Mouse (Mus musculus) lung, postnatal 0 days (tissue): ENCODE results near the gene Rftn1. TPM values are rescaled to one million over a fixed set of nuclear protein-coding genes. Genes with fewer than 3 reads are reported as not detected.

Source experiments
- ATAC-seq: fragments of 200-750 bp; cut with Nextera tagmentation; 2 replicates; pipeline ENCODE4 v1.8.0; 2017; ENCODE audit warnings: moderate library complexity
- DNase-seq: peaks from one replicate; pipeline ENCODE4 v3.0.0-alpha.2; 2016; ENCODE audit warnings: low spot score
- H3K27ac ChIP-seq: fragments of 300-500 bp; sonication (generic); 2 replicates; pipeline ENCODE4 v1.5.1; 2014; ENCODE audit warnings: antibody characterized with exemption, mild to moderate bottlenecking, low read length, mixed read lengths
- H3K27me3 ChIP-seq: fragments of 300-500 bp; sonication (generic); replicated peaks from 2 replicates; pipeline ENCODE4 v1.6.1; 2014; ENCODE audit warnings: low read length, mixed read lengths; ENCODE audit not compliant: insufficient read depth
- H3K36me3 ChIP-seq: fragments of 300-500 bp; sonication (generic); 2 replicates; pipeline ENCODE4 v1.6.1; 2014; ENCODE audit warnings: low read length, mixed read lengths; ENCODE audit not compliant: insufficient read depth
- H3K4me1 ChIP-seq: fragments of 300-500 bp; sonication (generic); 2 replicates; pipeline ENCODE4 v1.6.1; 2014; ENCODE audit warnings: antibody characterized with exemption, low read depth, low read length, mixed read lengths; ENCODE audit not compliant: insufficient read depth
- H3K4me2 ChIP-seq: fragments of 300-500 bp; sonication (generic); replicated peaks from 2 replicates; pipeline ENCODE4 v1.6.1; 2014; ENCODE audit warnings: low read depth, mild to moderate bottlenecking, low read length, moderate library complexity, mixed read lengths
- H3K4me3 ChIP-seq: fragments of 300-500 bp; sonication (generic); 2 replicates; pipeline ENCODE4 v1.5.1; 2014; ENCODE audit warnings: low read depth, low read length
- H3K9ac ChIP-seq: fragments of 300-500 bp; sonication (generic); replicated peaks from 2 replicates; pipeline ENCODE4 v1.6.1; 2014; ENCODE audit warnings: low read depth, mild to moderate bottlenecking
- H3K9me3 ChIP-seq: fragments of 300-500 bp; sonication (generic); 2 replicates; pipeline ENCODE4 v1.6.1; 2016; ENCODE audit warnings: low read length, mixed read lengths
- CTCF ChIP-seq: IDR thresholded peaks from 2 replicates; pipeline ENCODE4 v1.5.1; 2016; ENCODE audit warnings: antibody characterized with exemption, mild to moderate bottlenecking
- EP300 ChIP-seq: IDR thresholded peaks from 2 replicates; pipeline ENCODE4 v1.6.1; 2016; ENCODE audit warnings: antibody characterized with exemption, mild to moderate bottlenecking, control low read depth
- WGBS: fragments of 180-500 bp; shearing (Covaris S2); extraction: QIAGEN DNeasy Blood & Tissue Kit; methylation state at CpG from one replicate; pipeline ENCODE4 v1.1.7; 2014; 5-methylcytosine and 5-hydroxymethylcytosine counted together
- polyA plus RNA-seq: library from polyadenylated mRNA; unstranded; fragments of >200 nt; fragmentation: Nextera tagmentation; extraction: Ambion mirVana; gene quantifications from 2 replicates; pipeline ENCODE4 v1.2.1, GENCODE M21; 2015

Rftn1 gene
- polyA plus RNA-seq, 1 experiment from 2014 or later: 18.2 TPM

- H3K9me3 ChIP-seq: no peaks in the 10 kb centered on the region
- peak; percentile 54 for ATAC-seq
Observed at GRCm38 (mm10) chr17:50033698-50034097, 156.8 kb downstream of the Rftn1 start.

GRCm38 (mm10) chr17:50031548-50032491 lies 158.7 kb downstream of the Rftn1 start:
- Histone ChIP-seq H3K9ac (no peak overlapping the region), H3K4me2 (no peak overlapping the region), H3K36me3 (no peaks in the 10 kb centered on the region), H3K4me1 (no peaks in the 10 kb centered on the region), H3K4me3 (no peak overlapping the region), H3K9me3 (no peaks in the 10 kb centered on the region), H3K27me3 (no peaks in the 10 kb centered on the region), H3K27ac (no peak overlapping the region)
- ATAC-seq (no peak), DNase-seq (no peak)
- TF ChIP-seq CTCF (no peak), EP300 (no peak)
- WGBS: 69% methylated on average over 13 of the region's 13 CpGs

More at GRCm38 (mm10) chr17:50033698-50034097, 156.8 kb downstream of the Rftn1 start:
- Histone ChIP-seq H3K4me2 (no peak overlapping the region), H3K4me3 (no peak overlapping the region), H3K4me1 (no peaks in the 10 kb centered on the region), H3K9ac (no peak overlapping the region), H3K27ac (no peak overlapping the region), H3K27me3 (no peaks in the 10 kb centered on the region), H3K36me3 (no peaks in the 10 kb centered on the region)
- TF ChIP-seq CTCF: no peak
- TF ChIP-seq EP300: no peak
- 53% methylated on average over 6 of the region's 6 CpGs for WGBS
- DNase-seq: no peak

GRCm38 (mm10) chr17:50025651-50026050 lies 164.8 kb downstream of the Rftn1 start:
- H3K9ac ChIP-seq: no peak overlapping the region
- no peaks in the 10 kb centered on the region for H3K27me3 ChIP-seq
- TF ChIP-seq EP300 (no peak), CTCF (no peak)
- H3K36me3 ChIP-seq: no peaks in the 10 kb centered on the region
- DNase-seq: no peak
- ATAC-seq: no peak
- H3K4me2 ChIP-seq: no peak overlapping the region
- no peaks in the 10 kb centered on the region for H3K4me1 ChIP-seq
- WGBS: 75% methylated on average over 1 of the region's 1 CpGs
- no peaks in the 10 kb centered on the region for H3K9me3 ChIP-seq
- H3K4me3 ChIP-seq: no peak overlapping the region
- H3K27ac ChIP-seq: no peak overlapping the region

- TF ChIP-seq EP300 (peak; percentile 50), CTCF (no peak)
- no peaks in the 10 kb centered on the region for H3K27me3 ChIP-seq
- H3K9ac ChIP-seq: no peak overlapping the region
- no peaks in the 10 kb centered on the region for H3K9me3 ChIP-seq
- no peaks in the 10 kb centered on the region for H3K4me1 ChIP-seq
- ATAC-seq (peak; percentile 63), DNase-seq (peak; percentile 56)
- no peak overlapping the region; the same call in 1 of the 2 replicates for H3K27ac ChIP-seq
- no peaks in the 10 kb centered on the region for H3K36me3 ChIP-seq
- H3K4me3 ChIP-seq: no peak overlapping the region
- no peak overlapping the region for H3K4me2 ChIP-seq
- WGBS: 39% methylated on average over 4 of the region's 4 CpGs
Observed at GRCm38 (mm10) chr17:50025173-50025626, 165.3 kb downstream of the Rftn1 start.

- no peak overlapping the region for H3K27ac ChIP-seq
- no peaks in the 10 kb centered on the region for H3K36me3 ChIP-seq
- H3K4me3 ChIP-seq: no peak overlapping the region
- H3K27me3 ChIP-seq: no peaks in the 10 kb centered on the region
- WGBS: 53% methylated on average over 4 of the region's 4 CpGs
- no peak overlapping the region for H3K9ac ChIP-seq
- ATAC-seq: no peak
- TF ChIP-seq CTCF: no peak
- no peak for TF ChIP-seq EP300
- no peaks in the 10 kb centered on the region for H3K9me3 ChIP-seq
- H3K4me1 ChIP-seq: no peaks in the 10 kb centered on the region
- no peak for DNase-seq
- H3K4me2 ChIP-seq: no peak overlapping the region
Observed at GRCm38 (mm10) chr17:50021400-50021799, 169.1 kb downstream of the Rftn1 start.

GRCm38 (mm10) chr17:50020211-50021001 lies 170.1 kb downstream of the Rftn1 start:
- Histone ChIP-seq H3K4me3 (no peak overlapping the region), H3K4me2 (no peak overlapping the region), H3K9me3 (no peaks in the 10 kb centered on the region), H3K27me3 (no peaks in the 10 kb centered on the region), H3K36me3 (no peaks in the 10 kb centered on the region), H3K4me1 (no peaks in the 10 kb centered on the region), H3K9ac (no peak overlapping the region), H3K27ac (no peak overlapping the region)
- peak; percentile 48; the same call in 1 of the 2 replicates for TF ChIP-seq EP300
- no peak for TF ChIP-seq CTCF
- WGBS: 53% methylated on average over 16 of the region's 16 CpGs
- DNase-seq (peak; percentile 27), ATAC-seq (peak; percentile 62; the same call in 1 of the 2 replicates)
